Mouse (Mus musculus): ENCODE data around the gene Dnpep. TPM values are rescaled to one million over a fixed set of nuclear protein-coding genes. Genes with fewer than 3 reads are reported as not detected.
A peak's percentile ranks its signal among the peaks of the same experiment; 100 is the strongest.

Dnpep gene
- polyA plus RNA-seq, 1 experiment = 134 TPM

GRCm38 (mm10) chr1:75347279-75347678 lies 29.5 kb upstream of the Dnpep start:
- TF ChIP-seq MAX (IDR thresholded peaks at IDR 0.05) (no peak), MYOD1 (IDR thresholded peaks at IDR 0.05; ENCODE audit: control insufficient read depth, insufficient read length, low read depth) (no peak), MYOG (IDR thresholded peaks at IDR 0.05; ENCODE audit: control insufficient read depth, extremely low read depth, insufficient read length) (no peak), USF1 (IDR thresholded peaks at IDR 0.05; ENCODE audit: low read depth) (no peak), CEBPB (IDR thresholded peaks at IDR 0.05; ENCODE audit: low read depth) (no peak), FOSL1 (IDR thresholded peaks at IDR 0.05; ENCODE audit: insufficient read depth, low read length, poor library complexity, severe bottlenecking) (no peak), CTCF (IDR thresholded peaks at IDR 0.05; ENCODE audit: control insufficient read depth, insufficient read depth, insufficient read length) (no peak)
- H3ac ChIP-seq (ENCODE audit: control insufficient read depth, insufficient read length, low read depth) = no peak overlapping the region
- no peaks in the 10 kb centered on the region for H3K79me2 ChIP-seq (ENCODE audit: control insufficient read depth, insufficient read depth)
- no peaks in the 10 kb centered on the region for H3K36me3 ChIP-seq (ENCODE audit: control insufficient read depth, insufficient read depth)
- H3K4me3 ChIP-seq (ENCODE audit: insufficient read depth, poor library complexity, severe bottlenecking) = no peak overlapping the region
- no peaks in the 10 kb centered on the region for H3K27me3 ChIP-seq (ENCODE audit: control insufficient read depth, insufficient read depth, insufficient read length)
- H3K79me3 ChIP-seq (ENCODE audit: low read depth) = no peaks in the 10 kb centered on the region

GRCm38 (mm10) chr1:75345036-75345935 lies 27.5 kb upstream of the Dnpep start:
- Histone ChIP-seq H3K4me3 (ENCODE audit: insufficient read depth, poor library complexity, severe bottlenecking) (no peak overlapping the region), H3K79me3 (ENCODE audit: low read depth) (no peaks in the 10 kb centered on the region)
- TF ChIP-seq CTCF (IDR thresholded peaks at IDR 0.05; ENCODE audit: control insufficient read depth, insufficient read depth, insufficient read length) = peak; percentile 67
- TF ChIP-seq FOSL1 (IDR thresholded peaks at IDR 0.05; ENCODE audit: insufficient read depth, low read length, poor library complexity, severe bottlenecking) = no peak
- TF ChIP-seq CEBPB (IDR thresholded peaks at IDR 0.05; ENCODE audit: low read depth) = no peak

GRCm38 (mm10) chr1:75344291-75345035 lies 26.7 kb upstream of the Dnpep start:
- H3ac ChIP-seq (ENCODE audit: control insufficient read depth, insufficient read length, low read depth) = peak overlapping the region; percentile 35
- H3K36me3 ChIP-seq (ENCODE audit: control insufficient read depth, insufficient read depth) = no peaks in the 10 kb centered on the region
- H3K79me3 ChIP-seq (ENCODE audit: low read depth) = no peaks in the 10 kb centered on the region
- H3K27me3 ChIP-seq (ENCODE audit: control insufficient read depth, insufficient read depth, insufficient read length) = no peaks in the 10 kb centered on the region
- H3K4me3 ChIP-seq (ENCODE audit: insufficient read depth, poor library complexity, severe bottlenecking) = no peak overlapping the region
- H3K79me2 ChIP-seq (ENCODE audit: control insufficient read depth, insufficient read depth) = no peaks in the 10 kb centered on the region
- TF ChIP-seq CEBPB (IDR thresholded peaks at IDR 0.05; ENCODE audit: low read depth) (no peak), MYOD1 (IDR thresholded peaks at IDR 0.05; ENCODE audit: control insufficient read depth, insufficient read length, low read depth) (peak; percentile 96), MYOG (IDR thresholded peaks at IDR 0.05; ENCODE audit: control insufficient read depth, extremely low read depth, insufficient read length) (no peak), MAX (IDR thresholded peaks at IDR 0.05) (no peak)

More at GRCm38 (mm10) chr1:75345036-75345935, 27.5 kb upstream of the Dnpep start:
- H3K27me3 ChIP-seq (ENCODE audit: control insufficient read depth, insufficient read depth, insufficient read length) = no peaks in the 10 kb centered on the region
- H3K79me2 ChIP-seq (ENCODE audit: control insufficient read depth, insufficient read depth) = no peaks in the 10 kb centered on the region
- no peaks in the 10 kb centered on the region for H3K36me3 ChIP-seq (ENCODE audit: control insufficient read depth, insufficient read depth)
- peak overlapping the region; percentile 43 for H3ac ChIP-seq (ENCODE audit: control insufficient read depth, insufficient read length, low read depth)

GRCm38 (mm10) chr1:75342874-75343416 lies 25.2 kb upstream of the Dnpep start:
- no peaks in the 10 kb centered on the region for H3K36me3 ChIP-seq (ENCODE audit: control insufficient read depth, insufficient read depth)
- no peak overlapping the region for H3ac ChIP-seq (ENCODE audit: control insufficient read depth, insufficient read length, low read depth)
- H3K79me3 ChIP-seq (ENCODE audit: low read depth) = no peaks in the 10 kb centered on the region
- no peaks in the 10 kb centered on the region for H3K27me3 ChIP-seq (ENCODE audit: control insufficient read depth, insufficient read depth, insufficient read length)
- H3K79me2 ChIP-seq (ENCODE audit: control insufficient read depth, insufficient read depth) = no peaks in the 10 kb centered on the region
- peak; percentile 83 for TF ChIP-seq CTCF (IDR thresholded peaks at IDR 0.05; ENCODE audit: control insufficient read depth, insufficient read depth, insufficient read length)
- TF ChIP-seq MYOG (IDR thresholded peaks at IDR 0.05; ENCODE audit: control insufficient read depth, extremely low read depth, insufficient read length) = no peak
- no peak overlapping the region for H3K4me3 ChIP-seq (ENCODE audit: insufficient read depth, poor library complexity, severe bottlenecking)

GRCm38 (mm10) chr1:75340519-75340918 lies 22.7 kb upstream of the Dnpep start:
- no peaks in the 10 kb centered on the region for H3K79me2 ChIP-seq (ENCODE audit: control insufficient read depth, insufficient read depth)
- no peak overlapping the region for H3ac ChIP-seq (ENCODE audit: control insufficient read depth, insufficient read length, low read depth)
- H3K79me3 ChIP-seq (ENCODE audit: low read depth) = no peaks in the 10 kb centered on the region
- H3K27me3 ChIP-seq (ENCODE audit: control insufficient read depth, insufficient read depth, insufficient read length) = no peaks in the 10 kb centered on the region
- no peaks in the 10 kb centered on the region for H3K36me3 ChIP-seq (ENCODE audit: control insufficient read depth, insufficient read depth)
- TF ChIP-seq MAX (IDR thresholded peaks at IDR 0.05) (no peak), MYOG (IDR thresholded peaks at IDR 0.05; ENCODE audit: control insufficient read depth, extremely low read depth, insufficient read length) (no peak), CEBPB (IDR thresholded peaks at IDR 0.05; ENCODE audit: low read depth) (no peak), FOSL1 (IDR thresholded peaks at IDR 0.05; ENCODE audit: insufficient read depth, low read length, poor library complexity, severe bottlenecking) (no peak), CTCF (IDR thresholded peaks at IDR 0.05; ENCODE audit: control insufficient read depth, insufficient read depth, insufficient read length) (no peak), USF1 (IDR thresholded peaks at IDR 0.05; ENCODE audit: low read depth) (no peak), MYOD1 (IDR thresholded peaks at IDR 0.05; ENCODE audit: control insufficient read depth, insufficient read length, low read depth) (no peak)
- no peak overlapping the region for H3K4me3 ChIP-seq (ENCODE audit: insufficient read depth, poor library complexity, severe bottlenecking)
